Mouse (Mus musculus): ENCODE measurements around the gene Sfmbt2. TPM values are rescaled to one million over a fixed set of nuclear protein-coding genes. Genes with fewer than 3 reads are reported as not detected.

Sfmbt2 gene
- polyA plus RNA-seq, 2 experiments = 2.2 to 2.5 TPM

GRCm38 (mm10) chr2:10458309-10458708 lies 88.0 kb downstream of the Sfmbt2 start:
- no peak overlapping the region for H3K27ac ChIP-seq (replicated peaks; ENCODE audit: low read depth, low read length)
- no peak overlapping the region for H3K4me3 ChIP-seq (replicated peaks; ENCODE audit: low read length)
- no peaks in the 10 kb centered on the region for H3K4me1 ChIP-seq (ENCODE audit: control insufficient read depth, insufficient read depth, low read length)
- H3K36me3 ChIP-seq (ENCODE audit: control insufficient read depth, insufficient read depth, low read length) = no peaks in the 10 kb centered on the region
- no peak for TF ChIP-seq POLR2A (IDR thresholded peaks at IDR 0.05; ENCODE audit: borderline replicate concordance, extremely low read depth, insufficient read depth, insufficient read length)
- H3K4me2 ChIP-seq (replicated peaks; ENCODE audit: low read depth, low read length, severe bottlenecking) = no peak overlapping the region
- H3K9ac ChIP-seq (ENCODE audit: low read depth, low read length, severe bottlenecking) = no peak overlapping the region
- no peaks in the 10 kb centered on the region for H3K9me3 ChIP-seq (ENCODE audit: control insufficient read depth, low read length)
- ATAC-seq (ENCODE audit: low FRiP score, low read depth) (no peak), DNase-seq (ENCODE audit: low spot score) (no peak)
- H3K27me3 ChIP-seq (ENCODE audit: control insufficient read depth, insufficient read depth, low read length) = no peaks in the 10 kb centered on the region
- 77% methylated on average over 12 of the region's 12 CpGs for WGBS

DNA sequence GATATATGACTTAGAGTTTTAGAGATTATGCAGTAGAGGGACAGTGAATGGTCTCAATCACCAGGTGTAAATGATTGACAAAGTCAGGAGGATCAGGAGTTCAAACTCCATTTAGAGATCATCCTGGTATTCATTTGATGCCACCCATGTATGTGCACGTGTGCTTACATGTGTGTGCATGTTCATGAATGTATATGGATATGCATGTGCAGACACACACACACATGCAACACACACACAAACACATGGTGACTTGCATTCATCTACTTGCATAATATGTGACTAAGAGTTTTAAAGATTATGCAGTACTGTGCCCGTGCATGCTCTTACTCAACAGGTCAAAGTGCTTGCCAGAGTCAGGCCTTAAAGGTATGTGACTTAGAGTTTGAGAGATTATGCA lies 146.2 kb downstream of the Sfmbt2 start:
- WGBS = 80% methylated on average over 2 of the region's 2 CpGs

GRCm38 (mm10) chr2:10521719-10522415 lies 151.6 kb downstream of the Sfmbt2 start:
- ATAC-seq (ENCODE audit: low FRiP score, low read depth) (no peak), DNase-seq (ENCODE audit: low spot score) (no peak)
- H3K4me1 ChIP-seq (ENCODE audit: control insufficient read depth, insufficient read depth, low read length) = no peaks in the 10 kb centered on the region
- no peaks in the 10 kb centered on the region for H3K36me3 ChIP-seq (ENCODE audit: control insufficient read depth, insufficient read depth, low read length)
- H3K9ac ChIP-seq (ENCODE audit: low read depth, low read length, severe bottlenecking) = no peak overlapping the region
- H3K9me3 ChIP-seq (ENCODE audit: control insufficient read depth, low read length) = no peaks in the 10 kb centered on the region
- TF ChIP-seq POLR2A (IDR thresholded peaks at IDR 0.05; ENCODE audit: borderline replicate concordance, extremely low read depth, insufficient read depth, insufficient read length) = no peak
- 13% methylated on average over 5 of the region's 5 CpGs for WGBS
- no peaks in the 10 kb centered on the region for H3K27me3 ChIP-seq (ENCODE audit: control insufficient read depth, insufficient read depth, low read length)
- no peak overlapping the region for H3K27ac ChIP-seq (replicated peaks; ENCODE audit: low read depth, low read length)
- no peak overlapping the region for H3K4me2 ChIP-seq (replicated peaks; ENCODE audit: low read depth, low read length, severe bottlenecking)
- H3K4me3 ChIP-seq (replicated peaks; ENCODE audit: low read length) = no peak overlapping the region

More for the DNA sequence above, 146.2 kb downstream of the Sfmbt2 start:
- Histone ChIP-seq H3K9me3 (ENCODE audit: control insufficient read depth, low read length) (no peaks in the 10 kb centered on the region), H3K27ac (replicated peaks; ENCODE audit: low read depth, low read length) (no peak overlapping the region), H3K4me2 (replicated peaks; ENCODE audit: low read depth, low read length, severe bottlenecking) (no peak overlapping the region), H3K27me3 (ENCODE audit: control insufficient read depth, insufficient read depth, low read length) (no peaks in the 10 kb centered on the region), H3K9ac (ENCODE audit: low read depth, low read length, severe bottlenecking) (no peak overlapping the region), H3K4me3 (replicated peaks; ENCODE audit: low read length) (no peak overlapping the region), H3K36me3 (ENCODE audit: control insufficient read depth, insufficient read depth, low read length) (no peaks in the 10 kb centered on the region), H3K4me1 (ENCODE audit: control insufficient read depth, insufficient read depth, low read length) (no peaks in the 10 kb centered on the region)
- no peak for ATAC-seq (ENCODE audit: low FRiP score, low read depth)
- no peak for DNase-seq (ENCODE audit: low spot score)
- TF ChIP-seq POLR2A (IDR thresholded peaks at IDR 0.05; ENCODE audit: borderline replicate concordance, extremely low read depth, insufficient read depth, insufficient read length) = no peak

DNA sequence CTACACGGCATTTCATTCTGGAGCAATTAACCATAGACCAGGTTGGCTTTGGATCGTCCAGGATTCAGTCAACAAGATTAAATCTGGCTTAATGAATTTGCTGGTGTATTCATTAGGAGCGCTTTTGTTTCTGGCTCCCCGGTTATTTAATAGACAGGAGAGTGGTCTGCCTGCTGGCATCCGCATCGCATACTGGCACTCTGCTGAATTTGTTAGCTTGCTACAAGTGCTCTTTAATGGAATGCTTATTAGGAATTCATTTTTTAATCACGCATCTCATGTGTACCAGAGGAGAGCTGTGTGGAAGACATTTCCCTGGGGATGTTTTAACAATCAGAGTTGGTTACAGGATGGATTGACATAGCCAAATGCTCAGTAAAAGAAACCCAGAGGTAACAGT lies 155.3 kb downstream of the Sfmbt2 start:
- ATAC-seq (ENCODE audit: low FRiP score, low read depth) (no peak), DNase-seq (ENCODE audit: low spot score) (no peak)
- 61% methylated on average over 7 of the region's 7 CpGs for WGBS
- Histone ChIP-seq H3K27ac (replicated peaks; ENCODE audit: low read depth, low read length) (no peak overlapping the region), H3K4me2 (replicated peaks; ENCODE audit: low read depth, low read length, severe bottlenecking) (no peak overlapping the region), H3K9ac (ENCODE audit: low read depth, low read length, severe bottlenecking) (no peak overlapping the region), H3K4me3 (replicated peaks; ENCODE audit: low read length) (no peak overlapping the region), H3K36me3 (ENCODE audit: control insufficient read depth, insufficient read depth, low read length) (no peaks in the 10 kb centered on the region), H3K9me3 (ENCODE audit: control insufficient read depth, low read length) (no peaks in the 10 kb centered on the region), H3K27me3 (ENCODE audit: control insufficient read depth, insufficient read depth, low read length) (no peaks in the 10 kb centered on the region), H3K4me1 (ENCODE audit: control insufficient read depth, insufficient read depth, low read length) (no peaks in the 10 kb centered on the region)
- TF ChIP-seq POLR2A (IDR thresholded peaks at IDR 0.05; ENCODE audit: borderline replicate concordance, extremely low read depth, insufficient read depth, insufficient read length) = no peak

GRCm38 (mm10) chr2:10541762-10542161 lies 171.5 kb downstream of the Sfmbt2 start:
- ATAC-seq (ENCODE audit: low FRiP score, low read depth) (no peak), DNase-seq (ENCODE audit: low spot score) (no peak)
- no peaks in the 10 kb centered on the region for H3K9me3 ChIP-seq (ENCODE audit: control insufficient read depth, low read length)
- no peak overlapping the region for H3K4me2 ChIP-seq (replicated peaks; ENCODE audit: low read depth, low read length, severe bottlenecking)
- peaks cover 11% of the 10 kb centered on the region for H3K4me1 ChIP-seq (ENCODE audit: control insufficient read depth, insufficient read depth, low read length)
- 88% methylated on average over 4 of the region's 4 CpGs for WGBS
- no peaks in the 10 kb centered on the region for H3K27me3 ChIP-seq (ENCODE audit: control insufficient read depth, insufficient read depth, low read length)
- no peak overlapping the region for H3K27ac ChIP-seq (replicated peaks; ENCODE audit: low read depth, low read length)
- no peak for TF ChIP-seq POLR2A (IDR thresholded peaks at IDR 0.05; ENCODE audit: borderline replicate concordance, extremely low read depth, insufficient read depth, insufficient read length)
- H3K4me3 ChIP-seq (replicated peaks; ENCODE audit: low read length) = no peak overlapping the region
- no peaks in the 10 kb centered on the region for H3K36me3 ChIP-seq (ENCODE audit: control insufficient read depth, insufficient read depth, low read length)
- H3K9ac ChIP-seq (ENCODE audit: low read depth, low read length, severe bottlenecking) = no peak overlapping the region

All from limb, embryonic 14.5 days (tissue).